Mouse (Mus musculus) neutrophil, adult 5-6 weeks (primary cell): Measurements from ENCODE around the gene Ifnab. TPM values are rescaled to one million over a fixed set of nuclear protein-coding genes. Genes with fewer than 3 reads are reported as not detected.

Experiments used
- ATAC-seq: fragments of 151-379, 151-347 bp; 2 replicates; pipeline ENCODE4 v1.8.0; 2017; ENCODE audit warnings: mild to moderate bottlenecking, moderate TSS enrichment; ENCODE audit not compliant: insufficient number of reproducible peaks, poor library complexity, low FRiP score, severe bottlenecking; ENCODE audit errors: extremely low read depth
- total RNA-seq: library from RNA; stranded (forward); fragments of 200-1000 nt; gene quantifications from 2 replicates; pipeline ENCODE4 v1.2.3, GENCODE M21; 2017

Ifnab gene
- total RNA-seq: not detected in 2 replicates

DNA sequence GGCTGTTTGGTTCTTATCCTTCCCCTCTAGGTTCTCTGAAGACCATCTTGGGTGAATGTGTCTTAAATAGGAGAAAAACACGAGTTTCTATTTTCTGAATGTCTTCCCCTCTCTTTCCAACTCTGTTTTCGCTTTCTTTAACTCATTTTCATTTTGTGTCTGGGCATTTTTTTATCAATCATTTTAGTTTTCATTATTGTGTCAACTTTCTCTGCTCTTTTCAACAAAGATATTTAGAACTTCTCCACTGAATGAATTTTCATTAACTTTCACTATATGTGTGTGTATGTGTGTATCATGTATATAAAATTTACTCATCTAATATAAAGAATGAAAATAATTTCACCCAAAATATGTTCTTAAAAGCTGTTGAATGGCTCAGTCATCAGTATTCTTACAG is at the start of gene Ifnab:
TSS of gene Ifnab (minus strand) at position 101 of the 400 bp plus-strand sequence.
- no peak for ATAC-seq

DNA sequence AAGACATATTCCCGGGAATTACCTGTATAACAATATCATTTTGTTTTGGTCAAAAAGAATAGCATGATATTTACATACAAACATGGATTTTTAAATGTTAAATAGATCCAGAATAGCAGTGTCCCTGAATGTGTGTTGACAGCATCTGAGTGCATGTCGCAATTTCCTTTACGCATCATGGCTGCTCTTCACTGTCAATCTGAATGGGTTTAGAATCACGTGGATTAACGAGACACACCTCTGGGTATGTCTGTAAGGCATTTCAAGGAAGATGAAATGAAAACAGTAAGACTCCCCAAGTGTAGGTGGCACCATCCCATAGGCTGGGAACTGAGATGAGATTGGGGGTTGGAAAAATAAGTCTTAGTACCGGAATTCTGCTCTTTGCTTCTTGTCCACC is 47.9 kb upstream of the Ifnab start:
- ATAC-seq: 0 out of 2 replicates have a peak, but pooled peaks have one; percentile 39

DNA sequence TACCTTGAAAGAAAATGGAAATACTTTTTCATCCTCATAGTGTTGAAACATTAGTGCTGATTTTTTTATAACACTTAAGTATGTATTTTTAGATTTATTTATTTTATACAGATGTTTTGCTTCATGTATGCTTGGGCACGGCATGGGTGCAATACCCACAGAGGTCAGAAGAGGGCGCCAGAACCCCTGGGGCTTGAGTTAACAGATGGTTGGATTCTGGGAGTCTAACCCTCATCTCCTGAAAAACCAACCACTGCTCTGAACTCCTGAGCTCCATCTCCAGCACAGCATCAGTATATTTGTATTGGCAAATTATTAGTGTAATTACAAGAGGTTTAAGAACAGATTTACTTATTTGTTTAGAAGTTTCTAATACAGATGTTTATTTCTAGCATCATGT is 47.3 kb upstream of the Ifnab start:
- peak; percentile 94 for ATAC-seq

DNA sequence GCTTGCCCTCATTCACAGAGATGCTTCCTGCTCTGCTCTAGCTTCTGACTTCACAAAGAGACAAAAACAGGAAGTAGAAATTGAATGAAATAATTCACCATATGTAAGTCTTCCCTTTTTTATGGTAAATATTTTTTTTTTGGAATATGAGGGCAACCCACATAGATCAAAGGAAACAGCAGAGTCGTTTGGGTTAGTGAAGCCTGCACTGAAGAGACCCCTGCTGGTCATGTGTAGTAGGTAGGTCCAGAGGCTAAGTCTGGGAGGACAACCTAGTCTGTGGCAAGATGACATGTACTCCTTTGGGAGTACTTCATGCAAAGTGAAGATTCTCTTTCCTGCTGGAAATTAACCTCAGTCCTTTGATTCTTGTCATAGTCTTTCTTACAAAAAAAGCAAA is 36.2 kb upstream of the Ifnab start:
- ATAC-seq: peak; percentile 85

DNA sequence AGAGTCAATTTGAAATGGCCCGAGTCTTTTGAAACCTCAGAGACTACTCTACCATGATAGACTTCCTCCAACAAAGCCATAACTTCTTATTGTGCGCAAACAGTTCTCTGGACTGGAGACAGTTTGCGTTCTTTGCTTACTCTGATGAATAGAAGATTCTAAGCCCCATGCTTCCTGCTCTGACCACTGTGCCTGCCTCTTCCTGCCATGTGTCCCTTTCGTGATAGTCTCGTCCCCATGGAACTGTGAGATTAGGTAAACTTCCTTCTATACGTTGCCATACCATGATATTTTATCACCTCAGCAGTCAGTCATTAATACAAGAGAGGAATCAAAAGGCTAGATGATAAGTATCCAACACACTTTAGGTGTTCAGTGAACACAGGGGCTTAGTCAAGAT is 35.6 kb upstream of the Ifnab start:
- ATAC-seq: no peak

DNA sequence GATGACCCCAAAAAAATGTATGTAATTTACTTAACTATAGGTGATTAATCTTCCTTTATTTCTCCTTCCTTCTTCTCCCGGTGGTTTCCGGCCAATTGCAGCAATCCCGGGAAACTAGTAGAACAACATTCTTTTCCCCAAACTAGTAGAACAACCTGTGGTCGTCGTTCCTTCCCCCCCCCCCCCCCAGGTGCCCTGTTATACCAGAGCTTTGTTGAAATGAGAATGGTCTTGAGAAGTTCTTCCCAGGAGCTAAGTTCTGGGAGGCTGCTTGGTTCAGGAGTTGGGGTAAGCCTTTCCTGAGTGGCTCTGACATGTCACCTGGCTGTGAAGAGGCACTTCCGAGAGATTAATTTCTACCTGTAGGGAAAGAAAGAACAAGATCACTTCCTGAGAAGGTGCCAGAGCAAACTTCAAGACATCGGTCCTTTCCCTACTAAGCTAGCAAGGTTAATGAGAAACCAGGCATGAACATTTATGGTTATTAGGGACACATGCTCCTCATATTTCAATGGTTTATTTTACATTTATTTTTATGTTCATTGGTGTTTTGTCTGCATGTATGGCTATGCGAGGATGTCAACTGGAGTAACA is 32.4 kb upstream of the Ifnab start:
- ATAC-seq: no peak

DNA sequence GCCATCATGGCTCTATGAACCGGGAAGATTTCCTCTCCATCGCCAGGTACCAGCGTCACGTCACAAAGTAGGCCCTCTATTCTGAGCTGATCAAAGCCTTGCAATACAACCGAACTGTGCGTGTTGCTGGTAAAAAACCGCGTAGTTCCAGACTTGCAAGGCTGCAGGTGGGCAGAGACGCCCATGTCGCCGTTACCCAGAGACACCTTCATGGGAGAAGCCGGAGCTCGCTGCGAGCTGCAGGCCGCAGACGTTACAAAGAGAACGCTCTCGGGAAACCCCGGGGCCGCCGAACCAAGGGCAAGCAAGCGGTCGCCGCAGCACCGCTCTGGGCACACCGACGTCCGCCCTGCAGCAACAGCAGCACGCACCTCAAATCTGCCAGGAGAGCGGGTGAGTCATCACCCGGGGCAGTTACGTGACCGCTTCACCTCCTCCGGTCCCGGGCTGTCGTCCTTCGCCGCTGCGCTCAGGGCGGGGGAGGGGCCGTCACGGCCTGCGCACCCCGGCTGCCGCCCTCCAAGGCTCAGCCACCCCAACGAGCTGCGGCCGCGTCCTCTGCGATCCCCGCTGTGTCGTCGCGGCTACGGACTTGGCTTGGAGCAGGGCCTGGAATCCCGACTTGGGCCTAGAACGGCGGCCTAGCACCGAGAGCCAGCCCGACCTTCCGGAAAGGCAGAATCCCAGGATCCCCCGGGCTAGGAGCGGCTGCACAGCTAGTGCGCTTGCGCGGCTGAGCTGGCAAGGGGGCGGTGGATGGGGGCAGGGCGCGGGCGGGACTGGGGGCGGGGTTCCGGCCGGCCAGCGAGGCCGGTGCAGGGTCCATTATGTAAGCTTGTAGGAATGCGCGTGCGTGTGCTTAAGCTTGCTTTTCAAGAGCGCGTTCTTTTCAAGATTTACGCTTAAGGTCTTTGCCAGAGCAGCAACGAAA is 30.9 kb upstream of the Ifnab start, which contains the start of the genes Gm26566 and Klhl9:
TSS of gene Gm26566 (plus strand) at position 15 of the 931 bp plus-strand sequence.
TSS of gene Klhl9 (minus strand) at position 675 of the 931 bp plus-strand sequence.
- peak; percentile 96 for ATAC-seq

DNA sequence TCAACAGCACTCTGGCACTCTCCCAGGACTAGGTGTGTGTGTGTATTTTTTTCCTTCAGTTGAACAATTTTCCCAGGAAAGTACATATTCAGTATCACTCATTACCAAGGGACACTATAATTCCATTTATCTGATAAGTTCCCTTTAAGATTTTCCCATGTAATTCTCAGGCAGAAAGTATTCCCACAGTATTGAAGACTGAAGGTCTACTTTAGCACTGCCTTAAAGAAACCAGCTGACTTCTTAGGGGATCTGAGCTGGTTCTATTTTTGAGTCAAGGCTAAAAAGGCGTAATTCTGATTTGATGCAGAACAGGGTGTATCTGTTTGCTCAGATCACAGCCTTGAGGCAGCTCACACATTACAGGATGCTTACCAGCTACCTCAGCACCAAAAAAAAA is 27.6 kb upstream of the Ifnab start:
- ATAC-seq: no peak

DNA sequence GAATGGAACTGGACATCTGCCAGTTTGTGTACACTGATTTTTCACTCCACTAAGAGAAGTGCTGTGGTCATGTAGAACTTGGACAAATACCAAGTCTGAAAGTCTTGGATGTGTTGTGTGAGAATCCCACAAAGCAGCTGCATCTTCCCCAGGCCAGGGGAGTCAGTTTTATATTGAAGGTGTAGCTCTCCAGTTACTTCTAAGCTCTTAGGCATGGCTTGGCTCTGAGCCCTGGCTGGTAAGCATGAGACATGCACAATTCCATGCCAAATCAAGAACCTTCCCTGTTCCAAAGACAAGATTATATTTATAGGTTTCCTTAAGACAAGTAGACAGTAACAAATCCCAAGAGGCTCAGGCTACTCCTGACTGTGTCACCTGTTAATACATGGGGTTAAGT is 23.9 kb upstream of the Ifnab start:
- no peak for ATAC-seq

DNA sequence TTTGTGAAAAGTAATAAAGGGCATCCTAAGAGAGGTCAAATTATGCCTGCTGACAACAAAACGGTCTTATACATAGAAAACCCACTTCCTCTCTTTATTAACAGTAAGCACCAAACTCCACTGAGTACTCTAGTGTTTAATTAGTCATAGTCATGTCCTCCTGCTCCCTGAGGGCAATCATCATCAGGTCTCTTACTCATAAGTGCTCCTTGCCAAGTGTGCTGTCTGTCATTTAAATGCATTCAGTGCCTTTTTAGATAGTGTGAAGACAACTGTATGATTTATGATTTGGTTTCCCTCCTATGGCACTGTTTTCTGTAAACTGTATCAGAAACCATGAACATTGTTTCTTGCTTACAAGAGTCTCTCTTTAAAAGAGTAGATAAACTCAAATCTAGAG is 23.1 kb upstream of the Ifnab start:
- no peak for ATAC-seq

DNA sequence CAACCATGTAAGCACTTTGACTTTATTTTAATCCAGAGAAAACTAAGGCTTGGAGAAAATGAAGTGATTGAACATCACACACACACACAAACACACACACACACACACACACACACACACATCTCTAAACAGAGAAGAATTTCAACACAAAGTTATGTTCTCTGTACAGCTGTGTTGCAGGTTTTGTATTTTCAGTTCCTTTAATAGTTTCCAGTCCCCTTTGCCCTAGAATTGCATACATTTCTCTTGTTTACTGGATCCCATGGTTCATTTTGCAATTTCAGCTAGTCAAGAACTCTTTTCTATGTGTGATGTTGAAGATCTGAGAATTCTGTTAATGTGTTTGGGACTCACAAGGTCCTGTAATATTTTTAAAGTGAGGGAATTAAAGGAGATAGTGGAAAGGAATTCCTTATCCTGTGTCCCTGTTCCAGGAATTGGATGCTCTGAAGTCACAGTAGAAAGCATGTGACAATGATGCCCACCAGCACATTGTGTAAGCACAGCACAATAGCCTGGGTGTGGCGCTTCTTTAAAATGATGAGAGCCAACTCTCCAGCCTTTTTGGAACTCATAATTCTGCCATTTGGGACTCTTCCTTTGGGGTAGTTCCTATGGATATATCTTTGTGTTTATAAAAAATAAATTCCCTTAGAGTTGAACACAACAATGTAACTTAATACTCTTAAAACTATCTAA is 16.1 kb upstream of the Ifnab start:
- ATAC-seq: no peak

DNA sequence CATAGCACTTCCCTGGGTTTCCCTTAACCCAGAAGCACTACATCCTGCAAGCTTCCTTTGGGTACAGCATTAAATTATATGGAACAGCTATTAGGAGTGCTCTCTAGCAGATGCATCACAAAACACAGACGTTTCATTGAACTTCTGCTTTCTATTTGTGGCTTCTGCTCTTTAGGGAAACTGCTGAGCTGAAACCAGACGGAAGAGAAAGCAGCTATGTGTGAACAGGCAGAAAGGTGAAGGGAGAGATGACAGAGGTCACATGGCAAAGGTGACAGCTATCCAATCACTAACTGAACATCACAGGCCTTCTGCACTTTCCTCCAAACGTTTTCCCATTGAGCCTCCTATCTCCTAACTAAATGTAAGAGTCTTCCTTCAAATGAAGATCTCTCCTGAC is 14.8 kb upstream of the Ifnab start:
- peak; percentile 92 for ATAC-seq

DNA sequence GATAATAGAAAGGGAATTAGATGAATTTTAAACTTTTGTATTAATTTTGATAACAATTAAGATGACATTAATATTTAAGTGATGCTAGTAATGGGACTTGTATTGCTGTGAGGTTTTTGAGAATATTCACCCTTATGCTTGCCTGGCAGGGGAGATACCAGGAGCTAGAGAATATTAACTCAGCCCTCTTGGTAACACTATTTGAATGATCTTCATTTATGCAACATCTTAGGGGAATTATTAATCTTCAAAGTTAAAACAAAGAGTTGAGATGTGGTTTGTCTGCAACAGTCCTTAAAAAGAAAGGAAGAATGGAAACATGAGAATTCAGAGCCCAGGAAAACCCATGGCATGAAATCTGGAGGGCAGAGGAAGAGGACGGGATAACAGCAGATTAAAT is 8.1 kb upstream of the Ifnab start:
- ATAC-seq: no peak

DNA sequence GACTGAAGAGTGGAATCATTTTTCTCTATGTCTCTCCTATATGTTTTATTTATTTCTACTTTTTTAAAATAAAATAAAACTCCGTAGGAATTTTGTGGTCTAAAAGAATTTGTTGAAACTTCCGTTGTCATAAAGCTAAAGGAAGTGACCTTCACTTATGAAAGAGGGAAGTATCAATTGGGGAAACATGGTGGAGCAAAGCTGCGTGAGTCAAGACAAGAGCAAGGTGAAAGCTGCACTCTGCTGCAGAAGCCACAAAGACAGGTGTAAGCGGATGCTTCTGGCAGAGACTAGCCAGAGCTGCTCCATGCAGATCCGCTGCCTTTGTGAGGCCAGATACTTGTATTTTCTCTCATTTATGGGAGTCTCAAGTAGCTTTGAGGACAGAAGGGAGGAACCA is 7.6 kb upstream of the Ifnab start:
- peak; percentile 62; the same call in 1 of the 2 replicates for ATAC-seq

DNA sequence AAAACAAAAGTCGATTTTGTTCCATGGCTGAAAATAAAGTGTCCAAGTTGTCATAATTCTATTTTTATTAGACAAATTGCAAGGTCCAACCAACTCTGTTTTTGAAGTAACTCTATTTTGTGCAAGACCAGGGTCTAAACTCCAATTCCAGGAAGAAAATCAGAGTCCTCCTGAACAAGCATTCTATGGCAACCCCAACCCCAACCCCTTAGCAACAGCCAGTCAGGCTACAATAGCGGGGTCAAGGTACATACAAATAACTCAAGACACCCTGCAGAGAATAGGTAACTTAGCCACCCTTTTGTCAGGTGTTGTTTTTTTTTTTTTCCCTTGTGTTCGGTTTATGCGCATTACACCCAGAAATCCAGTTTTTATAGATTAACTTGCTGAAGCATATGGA is 6.6 kb upstream of the Ifnab start:
- ATAC-seq: no peak

DNA sequence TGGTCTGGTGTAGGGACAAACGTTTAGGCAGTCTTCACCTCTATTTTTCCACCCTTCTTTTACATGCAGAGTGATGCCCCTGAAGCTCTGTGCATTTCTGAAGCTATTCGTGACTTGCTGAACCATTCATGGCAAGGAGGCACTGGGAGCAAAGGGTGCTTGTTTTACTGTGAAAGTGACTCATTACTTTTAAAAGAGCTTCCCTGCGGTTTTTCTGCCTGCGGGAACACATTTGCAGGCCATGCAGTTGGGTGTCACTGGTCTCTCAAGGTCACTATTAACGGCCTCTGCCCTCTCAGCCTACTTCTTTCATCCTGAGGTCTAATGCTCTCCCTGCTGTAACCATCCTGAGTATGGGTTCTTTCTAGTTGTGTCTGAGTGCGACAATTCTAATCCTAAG is 5.9 kb upstream of the Ifnab start:
- ATAC-seq: no peak

DNA sequence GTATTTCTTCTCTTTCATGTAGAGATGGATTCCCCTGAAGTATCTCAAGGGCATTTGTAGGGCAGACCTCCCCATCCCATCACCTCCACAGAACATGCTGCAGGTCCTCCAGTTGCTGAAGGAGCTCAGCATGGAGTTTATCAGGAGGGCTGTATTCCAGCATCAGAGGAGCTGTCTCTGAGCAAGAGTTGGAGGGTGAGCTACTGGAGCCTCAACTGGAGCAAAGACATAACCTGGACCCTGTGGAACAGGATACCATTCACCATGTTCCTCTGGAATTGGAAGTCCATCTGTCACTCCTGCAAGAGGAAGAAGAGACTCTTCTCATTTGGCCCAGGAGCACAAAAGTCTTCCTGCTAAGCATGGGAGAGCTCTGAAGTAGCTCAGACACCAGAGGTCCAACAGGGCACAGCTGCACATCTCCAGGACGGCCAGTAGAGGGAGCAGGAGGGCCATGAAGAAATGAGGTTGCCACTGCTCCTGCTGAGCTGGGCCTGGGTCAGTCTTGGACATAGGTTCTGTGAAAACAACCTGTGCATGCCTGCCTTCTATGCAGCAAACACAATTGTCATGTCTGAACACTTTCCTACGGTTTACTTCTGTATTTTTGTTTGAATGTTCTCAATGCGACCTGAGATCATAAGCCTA is 5.2 kb upstream of the Ifnab start:
- ATAC-seq: peak; percentile 97

DNA sequence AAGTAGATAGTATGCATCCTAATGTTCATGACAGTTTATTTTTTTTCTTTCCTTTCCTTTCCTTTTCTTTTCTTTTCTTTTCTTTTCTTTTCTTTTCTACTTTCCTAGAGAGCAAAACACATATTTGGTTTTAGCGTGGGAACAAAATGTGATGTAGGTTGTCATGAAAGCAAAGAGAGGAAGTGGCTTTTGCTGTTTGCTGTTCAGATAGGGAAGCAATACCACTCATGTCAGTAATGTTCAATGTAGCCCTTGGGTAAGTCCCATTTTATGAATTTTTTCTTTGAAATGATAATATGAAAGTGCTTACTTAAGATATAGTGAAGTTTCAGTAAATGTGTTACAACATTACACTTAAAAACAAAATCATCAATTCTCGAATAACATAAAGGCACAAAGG is 2.2 kb upstream of the Ifnab start:
- ATAC-seq: no peak

DNA sequence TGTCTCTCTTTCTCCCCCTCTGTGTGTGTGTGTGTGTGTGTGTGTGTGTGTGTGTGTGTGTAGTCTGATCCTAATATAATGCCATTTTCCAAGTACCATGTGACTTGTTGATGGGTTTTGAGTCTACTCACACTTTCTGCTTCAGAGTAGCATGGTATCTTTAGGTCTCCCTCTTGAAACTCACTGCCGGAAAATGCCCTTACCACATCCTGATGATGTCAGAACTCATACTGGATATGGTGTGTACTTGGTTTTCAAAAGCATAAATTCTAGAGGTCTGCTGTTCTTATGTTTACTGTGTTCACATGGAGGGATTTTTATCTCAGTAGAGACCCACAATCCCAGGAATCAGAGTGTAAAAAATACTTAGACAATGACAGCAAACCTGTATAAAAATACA is 1.4 kb upstream of the Ifnab start:
- no peak for ATAC-seq
